Mouse (Mus musculus) cerebellum, postnatal 14 days (tissue): ENCODE measurements around the gene Eppin.
"Not testable (repeated sequence)": the region's sequence is repeated elsewhere in the genome, so short reads cannot be mapped to it uniquely, and the experiment has no call there.

Source experiments
- DNase-seq, 2 experiments: peaks; one replicate each; pipeline ENCODE4 v3.0.0; 2021; ENCODE audit warnings: mixed read lengths in 2 of 2

Gene Eppin

DNA sequence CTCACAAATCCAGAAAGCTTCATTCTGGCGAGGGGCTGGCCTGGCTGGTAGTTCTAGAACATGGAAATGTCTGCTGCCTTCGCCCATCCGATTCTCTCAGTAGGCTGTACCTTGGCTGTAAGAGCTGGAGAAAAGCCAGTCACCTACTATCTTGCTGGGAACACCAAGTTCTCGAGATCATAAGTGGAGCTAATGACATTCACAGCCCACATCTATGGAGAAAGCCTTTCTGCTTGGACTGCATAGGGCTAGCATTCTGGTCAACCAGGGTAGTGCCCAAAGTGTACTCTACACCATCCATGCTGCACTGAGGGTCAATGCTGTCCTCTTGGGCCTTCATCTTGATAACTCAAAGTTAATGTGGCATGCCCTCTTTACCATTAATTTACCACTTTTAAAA lies at the start of gene Eppin:
TSS of gene Eppin (minus strand) at position 101 of the 400 bp plus-strand sequence.
- no peak for DNase-seq

DNA sequence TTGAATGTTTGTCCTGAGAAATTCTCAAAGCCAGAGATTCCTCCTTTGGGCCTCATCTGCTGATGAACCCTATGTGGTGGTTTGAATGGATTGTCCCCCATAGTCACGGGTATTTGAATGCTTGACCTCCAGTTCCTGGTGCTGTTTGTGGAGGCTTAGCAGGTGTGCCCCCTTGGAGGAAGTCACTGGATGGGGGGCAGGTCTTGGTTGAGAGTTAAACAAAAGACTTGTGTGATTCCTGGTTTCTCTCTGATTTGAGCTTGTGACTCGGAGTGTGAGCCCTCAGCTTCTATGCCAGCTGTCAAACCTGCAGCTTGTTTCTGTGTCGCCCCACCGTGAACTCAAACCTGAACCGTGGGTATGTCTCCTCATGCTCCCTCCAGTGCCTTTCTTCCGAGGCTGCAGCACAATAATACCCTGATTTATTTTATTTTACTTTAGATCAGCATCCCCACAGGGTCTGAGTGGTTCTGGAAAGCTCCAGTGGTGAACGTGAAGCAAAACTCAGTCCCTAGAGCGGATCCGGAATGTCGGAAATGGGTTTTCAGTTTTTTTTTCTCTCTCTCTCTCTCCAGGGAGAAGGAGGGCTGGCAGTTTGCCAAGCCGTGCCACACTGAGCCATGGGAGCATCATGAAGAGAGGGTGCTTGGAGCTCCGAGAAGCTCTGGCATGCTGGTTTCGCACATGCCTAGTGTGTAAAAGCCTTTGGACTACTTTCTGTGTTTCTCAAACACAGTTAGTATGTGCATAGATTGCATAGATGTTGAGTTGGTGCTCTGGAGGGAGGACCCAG lies 48.7 kb upstream of the Eppin start:
- DNase-seq = peak in 1 of 2 experiments; percentile 15

DNA sequence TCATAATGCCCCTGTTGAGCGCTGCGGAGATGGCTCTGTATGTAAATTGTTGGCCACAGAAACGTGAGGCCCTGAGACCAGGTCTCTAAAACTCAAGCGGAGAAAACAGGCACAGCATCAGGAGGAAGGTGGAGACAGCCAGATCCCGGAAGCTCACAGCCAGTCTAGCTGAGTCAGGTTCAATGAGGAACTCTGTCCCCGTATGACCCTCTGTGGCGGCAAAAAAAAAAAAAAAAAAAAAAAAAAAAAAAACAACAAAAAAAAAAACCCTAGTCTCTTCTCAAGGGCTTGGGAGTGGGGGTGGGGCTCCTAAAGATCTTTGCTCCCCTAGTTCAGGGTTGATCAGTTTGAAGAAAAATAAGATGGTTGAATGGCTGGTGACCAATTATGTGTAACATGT lies 47.7 kb upstream of the Eppin start:
- no peak for DNase-seq

DNA sequence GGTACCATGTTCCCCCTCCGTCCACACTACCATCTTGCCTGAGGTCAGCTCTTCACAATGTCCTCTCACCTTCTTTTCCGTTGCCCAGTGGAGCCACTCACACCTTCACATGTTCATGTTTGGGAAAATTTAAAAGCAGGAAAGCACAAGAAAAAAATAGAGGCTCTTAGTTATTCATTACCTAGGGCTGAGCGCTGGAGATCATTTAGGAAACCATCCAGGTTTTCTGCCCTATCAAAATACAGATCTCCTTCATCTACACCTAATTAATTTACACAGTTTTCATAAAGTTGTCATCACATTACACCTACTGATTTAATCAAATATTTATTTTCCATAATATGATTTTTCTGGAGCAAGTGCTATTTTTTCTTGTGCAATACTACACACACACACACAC lies 45.3 kb upstream of the Eppin start, which contains the start of gene Wfdc16:
TSS of gene Wfdc16 (minus strand) at position 101 of the 400 bp plus-strand sequence.
- DNase-seq = no peak

DNA sequence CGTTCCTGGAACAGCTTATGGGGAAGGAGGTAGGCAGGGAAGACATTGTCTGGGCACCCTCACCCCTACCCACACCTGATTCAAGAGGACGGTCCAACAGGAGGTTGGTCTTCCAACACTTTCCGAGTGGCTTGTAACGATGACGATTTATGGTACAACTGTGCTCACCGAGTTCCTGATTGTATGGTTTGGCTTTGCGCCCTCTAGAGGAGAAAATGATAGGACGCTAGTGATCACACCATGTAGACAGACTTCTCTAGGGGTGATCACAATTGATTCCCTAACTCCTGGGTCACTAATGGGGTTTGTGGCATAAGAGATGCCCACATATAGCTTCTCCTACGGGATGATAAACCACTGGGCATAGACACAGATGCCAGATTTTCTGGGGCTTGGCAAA lies 41.9 kb upstream of the Eppin start:
- DNase-seq = no peak

DNA sequence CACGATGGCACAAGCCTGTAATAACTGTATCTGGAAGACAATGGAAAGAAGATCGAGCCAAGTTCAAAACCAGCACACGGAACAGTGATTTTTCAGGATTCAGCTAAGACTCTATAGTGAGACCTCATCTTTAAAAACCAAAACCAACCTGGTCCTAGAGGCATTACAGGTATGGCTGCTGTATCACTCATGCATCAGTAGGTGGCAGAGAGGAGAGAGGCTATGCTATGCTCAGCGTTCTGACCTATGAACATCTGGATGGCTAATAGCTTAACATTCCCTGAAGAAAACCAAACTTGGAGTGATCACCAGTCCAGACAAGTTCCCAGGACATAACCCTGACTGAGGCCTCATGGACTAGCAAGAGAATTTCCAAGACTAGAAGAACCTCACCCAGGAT lies 28.4 kb upstream of the Eppin start:
- DNase-seq = no peak

DNA sequence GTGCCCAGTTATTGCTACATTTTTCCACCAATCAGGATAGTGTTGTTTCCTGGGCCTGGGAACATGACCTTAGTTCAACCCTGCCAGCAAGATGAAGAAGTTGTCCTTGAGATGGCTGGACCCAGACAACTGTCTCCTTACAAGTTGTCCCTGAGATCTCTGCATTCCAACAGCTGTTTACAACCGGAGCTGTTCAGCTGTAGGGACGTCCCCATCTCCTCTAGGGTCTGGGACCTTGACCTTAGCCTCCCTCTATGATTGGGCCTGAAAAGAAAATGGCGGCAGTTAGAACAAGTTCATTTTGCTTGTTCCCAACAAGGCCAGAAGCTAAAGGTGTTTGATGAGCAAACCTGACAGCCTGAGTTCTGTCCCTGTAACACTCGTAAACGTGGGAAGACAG lies 25.7 kb upstream of the Eppin start:
- DNase-seq = no peak

DNA sequence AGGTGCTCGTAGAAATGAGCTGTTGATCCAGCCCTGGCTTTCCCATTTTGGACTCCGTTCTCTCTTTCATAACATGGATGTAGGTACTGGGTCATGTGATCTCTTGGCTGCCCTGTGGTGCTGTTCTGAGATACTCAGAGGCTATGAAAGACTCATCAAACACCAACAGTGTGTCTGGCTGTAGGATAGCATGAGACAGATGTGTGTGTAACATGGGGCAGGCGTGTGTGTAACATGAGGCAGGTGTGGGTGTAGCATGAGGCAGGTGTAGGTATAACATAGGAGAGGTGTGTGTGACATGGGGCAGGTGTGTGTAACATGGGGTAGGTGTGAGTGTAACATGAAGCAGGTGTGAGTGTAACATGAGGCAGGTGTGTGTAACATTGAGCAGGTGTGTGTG lies 22.0 kb upstream of the Eppin start:
- DNase-seq = no peak

DNA sequence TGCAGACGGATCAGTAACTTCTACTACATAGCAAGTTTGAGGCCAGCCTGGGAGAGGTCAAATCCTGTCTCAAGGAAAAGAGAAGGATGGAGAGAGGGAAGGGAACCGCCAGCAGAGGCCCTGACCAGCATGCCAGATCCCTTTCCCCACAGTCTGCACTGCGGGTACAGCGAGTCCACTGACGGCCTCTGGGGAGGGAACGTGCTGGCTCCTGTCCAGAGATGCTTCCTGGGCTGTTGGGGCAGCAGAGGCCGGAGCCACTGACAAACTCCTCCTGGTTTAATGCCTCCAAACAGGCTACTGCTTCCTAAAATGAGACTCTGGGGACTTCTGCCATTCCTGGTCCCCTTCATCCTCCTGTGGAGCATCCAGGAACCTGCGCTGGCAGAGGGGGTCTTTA lies 20.1 kb upstream of the Eppin start, which contains the start of the genes Wfdc6b and Wfdc8:
TSS of gene Wfdc6b (plus strand) at position 52 of the 400 bp plus-strand sequence.
TSS of gene Wfdc8 (minus strand) at position 156 of the 400 bp plus-strand sequence.
- peak; percentile 16 to 35 for DNase-seq

DNA sequence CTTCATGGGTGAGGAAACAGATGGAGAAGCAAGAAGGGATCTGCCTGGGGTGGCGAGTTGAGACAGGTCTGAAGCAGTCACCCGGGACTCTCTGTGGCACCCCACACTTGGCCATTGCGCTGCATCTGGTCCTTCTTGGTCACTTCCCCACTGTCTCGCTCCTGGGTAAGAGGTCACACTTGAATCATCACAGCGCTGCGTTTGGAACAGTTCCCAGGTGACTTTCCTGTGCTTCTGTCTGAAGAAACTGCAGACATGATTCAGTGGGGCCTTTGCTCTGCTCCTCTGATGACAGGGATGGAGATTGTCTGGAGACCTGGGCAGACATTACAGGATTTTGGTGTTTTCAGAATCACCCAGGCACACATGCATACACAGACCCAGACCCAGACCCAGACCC lies 15.4 kb upstream of the Eppin start:
- DNase-seq = no peak

DNA sequence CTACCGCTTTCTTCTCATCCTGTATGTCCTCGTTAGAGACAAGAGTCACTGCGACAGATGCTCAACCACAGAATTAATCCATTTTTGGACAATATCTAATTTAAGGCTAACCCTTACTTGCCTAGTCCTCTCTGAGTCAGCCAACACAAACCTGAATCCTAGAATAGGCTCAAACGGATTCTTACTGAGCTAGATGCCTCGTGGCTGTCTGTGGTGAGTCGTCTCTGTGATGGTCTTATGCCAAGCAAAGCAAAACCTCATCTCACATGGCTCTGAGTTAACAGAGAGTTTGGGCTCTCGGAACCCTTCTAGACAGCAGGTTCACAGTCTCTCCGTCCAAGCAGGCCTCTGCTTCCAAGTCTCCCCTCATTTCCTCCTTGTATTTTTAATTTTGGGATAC lies 11.0 kb upstream of the Eppin start:
- DNase-seq = no peak

DNA sequence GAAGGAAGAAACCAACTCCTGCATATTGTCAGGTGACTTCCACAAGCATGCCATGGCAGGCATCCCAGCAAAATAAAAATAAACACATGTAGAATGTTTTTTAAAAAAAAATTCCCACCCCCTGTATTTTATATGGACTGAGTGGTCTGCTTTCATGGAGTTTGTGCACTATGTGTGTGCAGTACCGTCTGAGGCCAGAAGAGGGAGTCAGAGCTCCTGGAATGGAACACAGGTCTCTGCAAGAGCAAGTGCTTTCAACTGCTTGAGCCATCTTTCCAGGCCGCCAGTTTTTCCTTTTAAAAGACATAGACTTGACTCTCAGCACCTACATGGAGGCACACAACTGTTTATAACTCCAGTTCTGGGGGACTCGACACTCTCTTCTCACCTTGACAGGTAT lies 10.1 kb upstream of the Eppin start:
- DNase-seq = no peak

DNA sequence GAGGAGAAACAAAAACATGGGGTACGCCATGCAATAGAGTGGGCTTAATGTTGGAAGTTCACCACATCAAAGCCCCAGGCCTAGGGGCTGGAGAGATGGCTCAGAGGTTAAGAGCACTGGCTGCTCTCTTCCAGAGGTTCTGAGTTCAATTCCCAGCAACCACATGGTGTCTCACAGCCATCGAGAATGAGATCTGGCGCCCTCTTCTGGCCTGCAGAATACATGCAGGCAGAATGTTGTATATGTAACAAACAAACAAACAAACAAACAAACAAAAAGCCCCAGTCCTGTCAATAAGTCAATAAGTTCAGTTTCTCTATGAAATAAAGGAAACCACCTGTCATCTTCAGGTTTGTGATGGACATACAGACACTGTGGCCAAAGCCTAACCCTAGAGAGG lies 6.8 kb upstream of the Eppin start:
- DNase-seq = no peak

DNA sequence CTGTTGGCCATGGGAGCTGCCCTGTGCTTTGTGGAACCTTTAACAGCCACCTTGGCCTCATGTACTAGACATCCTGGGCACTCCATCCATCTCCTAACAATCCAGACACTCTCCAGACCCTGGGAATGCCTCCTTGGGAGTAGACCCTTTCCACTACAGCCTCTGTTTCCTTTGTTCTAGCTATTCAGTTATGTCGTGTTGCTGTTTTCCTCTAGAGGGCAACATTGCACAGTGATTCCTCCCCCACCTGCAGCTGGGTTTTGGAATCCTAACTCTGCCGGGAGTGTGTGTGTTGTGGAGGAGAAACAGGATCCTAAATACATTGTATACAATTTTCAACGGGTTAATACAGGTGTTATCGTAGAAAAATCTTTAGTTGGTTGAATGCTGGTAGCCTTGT lies 1.4 kb downstream of the Eppin start:
- peak; percentile 48 to 50 for DNase-seq

DNA sequence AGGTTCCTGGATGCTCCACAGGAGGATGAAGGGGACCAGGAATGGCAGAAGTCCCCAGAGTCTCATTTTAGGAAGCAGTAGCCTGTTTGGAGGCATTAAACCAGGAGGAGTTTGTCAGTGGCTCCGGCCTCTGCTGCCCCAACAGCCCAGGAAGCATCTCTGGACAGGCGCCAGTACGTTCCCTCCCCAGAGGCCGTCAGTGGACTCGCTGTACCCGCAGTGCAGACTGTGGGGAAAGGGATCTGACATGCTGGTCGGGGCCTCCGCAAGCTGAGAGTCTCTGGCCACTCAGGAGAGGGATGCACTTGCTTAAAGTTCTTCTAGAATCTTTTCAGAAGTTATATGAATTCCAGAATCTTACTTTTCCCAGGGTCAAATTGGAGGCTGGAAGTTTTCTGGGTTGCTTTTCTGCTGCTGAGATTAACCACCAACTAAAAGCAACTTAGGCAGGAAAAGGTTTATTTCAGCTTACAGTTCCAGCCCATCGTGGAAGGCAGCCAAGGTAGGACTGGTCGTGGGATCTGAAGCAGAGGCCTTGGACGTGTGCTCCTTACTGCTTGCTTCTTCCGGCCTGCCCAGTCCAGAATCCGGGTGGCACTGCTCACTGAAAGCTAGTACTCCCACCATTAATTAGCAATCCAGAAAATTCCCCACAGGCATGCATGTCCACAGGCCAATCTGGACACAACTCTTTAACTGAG lies 8.2 kb downstream of the Eppin start, which contains the start of gene Wfdc6a:
TSS of gene Wfdc6a (minus strand) at position 423 of the 701 bp plus-strand sequence.
- DNase-seq = not testable (repeated sequence)

DNA sequence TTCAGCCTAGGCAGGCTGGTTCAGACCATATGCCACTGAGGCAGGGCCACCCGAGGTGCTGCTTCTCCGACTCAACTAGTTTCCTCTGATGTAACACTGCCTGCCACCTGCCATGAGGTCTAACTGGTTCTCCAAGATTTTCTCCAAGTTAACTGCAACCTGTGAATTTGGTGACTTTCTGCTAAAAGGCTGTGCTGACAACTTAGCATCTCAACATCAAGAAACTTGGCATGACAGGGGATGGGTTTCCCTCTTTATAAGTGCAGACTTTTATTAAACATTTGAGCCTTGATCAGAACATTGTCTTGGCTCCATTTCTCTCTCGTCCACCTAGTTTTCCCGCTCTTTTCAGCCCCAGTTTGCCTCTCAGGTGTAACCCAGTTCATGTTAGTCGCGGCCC lies 20.0 kb downstream of the Eppin start, which contains the start of gene Spint3:
TSS of gene Spint3 (minus strand) at position 101 of the 400 bp plus-strand sequence.
- DNase-seq = not testable (repeated sequence)

DNA sequence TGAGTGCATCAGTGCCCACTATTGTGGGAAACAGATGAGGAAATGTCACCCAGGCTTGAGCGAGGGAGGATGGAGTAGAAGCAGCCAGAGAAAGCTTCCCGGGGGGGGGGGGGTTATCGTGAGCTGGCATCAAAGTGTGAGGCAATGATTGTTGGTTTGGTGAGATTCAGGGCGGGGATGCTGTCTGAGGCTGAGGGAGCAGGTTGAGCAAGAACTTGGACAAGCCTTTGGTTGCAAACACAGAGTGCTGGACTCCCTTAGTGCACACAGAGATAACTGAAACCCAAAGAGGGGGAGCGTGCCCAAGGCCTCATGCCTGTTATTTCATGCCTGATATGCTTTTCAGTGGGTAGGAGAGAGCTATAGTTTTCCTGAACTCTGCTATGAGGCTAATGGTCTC lies 25.9 kb downstream of the Eppin start:
- DNase-seq = no peak

DNA sequence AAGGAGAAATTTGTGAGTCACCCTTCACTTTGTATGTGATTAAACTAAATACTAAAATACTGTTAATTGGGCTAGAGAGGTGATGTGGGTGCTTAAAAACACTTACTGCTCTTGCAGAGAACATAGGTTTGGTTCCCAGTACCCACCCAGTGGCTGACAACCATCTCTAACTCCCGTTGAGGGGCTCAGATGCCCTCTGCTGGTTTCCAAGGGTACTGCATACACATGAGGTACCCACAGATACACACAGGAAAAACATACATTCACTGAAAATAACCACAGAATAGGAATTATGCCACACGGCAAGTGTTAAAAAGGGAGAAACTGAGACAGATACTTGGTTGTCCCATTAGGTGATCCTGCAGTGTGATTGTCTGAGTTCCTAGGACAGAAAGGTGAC lies 26.4 kb downstream of the Eppin start:
- no peak for DNase-seq

DNA sequence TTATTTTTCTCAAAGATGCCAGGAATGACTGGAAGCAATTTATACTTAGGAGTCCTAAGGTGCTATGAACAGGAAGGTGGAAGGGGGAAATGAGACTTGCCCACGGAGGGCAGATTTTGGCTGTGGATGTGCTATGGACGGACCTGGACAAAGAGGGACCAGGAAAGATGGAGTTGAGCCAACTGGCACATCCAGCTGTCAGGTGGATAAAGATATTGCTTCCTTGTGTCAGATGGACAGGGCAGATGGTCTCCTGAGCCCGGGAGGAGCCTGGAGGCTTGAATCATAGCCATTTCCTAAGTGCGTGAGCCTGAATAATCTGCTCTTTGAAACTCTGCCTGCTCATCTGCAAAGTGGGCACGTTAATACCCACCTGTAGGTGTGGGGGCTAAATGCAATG lies 29.0 kb downstream of the Eppin start:
- peak; percentile 31 to 51 for DNase-seq

DNA sequence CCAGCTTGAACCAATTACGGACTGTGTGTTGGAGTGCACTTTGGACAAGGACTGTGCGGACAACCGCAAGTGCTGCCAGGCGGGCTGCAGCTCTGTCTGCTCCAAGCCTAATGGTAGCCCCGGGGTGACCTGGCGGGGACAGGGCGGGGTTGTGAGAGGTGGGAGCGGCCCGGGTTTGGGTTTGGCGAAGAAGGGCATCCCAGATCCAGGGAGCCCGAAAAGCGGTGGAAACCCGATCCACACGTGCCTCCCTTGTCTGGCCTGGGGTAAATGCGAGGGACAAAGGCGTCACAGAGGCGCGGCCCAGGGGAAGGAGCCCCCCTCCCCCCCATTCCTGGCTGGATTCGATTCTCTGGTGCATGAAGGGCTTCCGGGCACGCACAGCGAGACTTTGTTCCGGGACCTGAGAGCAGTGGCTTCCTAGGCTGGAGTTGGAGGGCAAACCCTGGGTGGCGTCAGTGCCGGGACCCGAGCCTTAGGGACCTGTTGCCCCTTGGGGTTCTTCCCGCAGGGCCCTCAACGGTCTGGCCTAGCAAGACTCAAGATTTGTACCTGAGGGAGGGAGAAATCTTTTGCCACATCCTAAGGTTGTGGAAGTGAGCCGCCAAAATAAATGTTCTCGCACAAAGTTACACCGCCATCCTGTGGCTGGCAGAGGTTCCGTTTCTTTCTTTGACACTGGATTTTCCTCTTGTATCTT lies 29.9 kb downstream of the Eppin start:
- DNase-seq = peak; percentile 31 to 50

DNA sequence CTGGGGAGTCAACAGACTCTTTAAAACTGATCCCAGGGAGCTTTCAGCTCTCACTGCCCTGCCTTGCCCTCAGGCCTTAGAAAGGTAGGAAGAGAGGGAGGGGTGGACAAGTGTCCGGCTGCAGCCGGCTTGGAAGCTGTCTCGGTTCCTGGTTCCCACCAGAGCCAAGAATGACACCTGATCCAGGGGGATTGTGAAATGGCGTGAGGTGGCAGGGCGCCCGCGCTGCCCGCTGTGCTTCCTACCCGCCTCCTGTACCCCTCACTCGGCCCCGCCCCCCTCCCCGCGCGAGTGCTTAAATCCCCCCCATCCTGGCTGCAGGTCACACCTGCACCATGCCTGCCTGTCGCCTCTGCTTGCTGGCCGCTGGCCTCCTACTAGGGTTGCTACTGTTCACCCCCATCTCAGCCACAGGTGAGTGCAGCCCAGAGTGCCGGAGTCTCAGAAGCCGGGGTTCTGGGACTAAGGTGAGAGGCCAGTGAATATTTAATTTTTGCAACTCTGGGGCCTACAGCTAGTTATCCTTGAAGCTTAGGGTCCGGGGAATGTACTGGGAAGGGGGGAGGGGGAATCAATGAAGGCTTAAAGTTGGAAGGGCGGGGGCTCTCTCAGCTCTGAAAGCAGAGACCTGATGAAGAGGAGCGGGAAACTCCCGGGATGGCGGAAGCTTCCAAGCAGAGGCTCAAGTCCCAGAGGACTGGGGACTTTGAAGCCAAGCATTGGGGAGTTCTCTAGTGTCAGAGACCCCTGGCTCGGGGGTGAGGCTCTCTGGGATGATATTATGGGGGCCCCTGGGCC lies 30.8 kb downstream of the Eppin start, which contains the start of gene Wfdc2:
TSS of gene Wfdc2 (plus strand) at position 23 of the 798 bp plus-strand sequence.
- peak in 1 of 2 experiments; percentile 17 for DNase-seq

DNA sequence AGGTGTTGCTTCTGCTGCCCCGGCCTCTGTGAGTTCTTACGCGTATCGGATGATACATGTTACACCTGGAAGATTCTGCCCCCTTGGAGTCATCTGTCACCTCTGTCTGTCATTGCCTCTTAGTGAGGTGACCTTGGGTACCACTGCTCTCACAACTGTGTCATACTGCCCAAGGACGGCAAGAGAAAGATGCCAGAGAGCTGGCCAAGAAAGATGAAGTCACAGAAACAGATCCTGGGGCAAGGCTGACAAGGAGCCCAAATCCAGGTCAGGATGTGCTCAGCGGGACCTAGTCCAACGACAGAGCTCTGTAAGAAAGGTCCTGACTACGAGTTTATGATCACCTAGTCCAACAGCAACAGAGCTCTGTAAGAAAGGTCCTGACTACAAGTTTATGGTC lies 33.3 kb downstream of the Eppin start:
- no peak for DNase-seq
